Comparison of ENCODE assay signal across 9 mouse cellular contexts in the genomic region with DNA sequence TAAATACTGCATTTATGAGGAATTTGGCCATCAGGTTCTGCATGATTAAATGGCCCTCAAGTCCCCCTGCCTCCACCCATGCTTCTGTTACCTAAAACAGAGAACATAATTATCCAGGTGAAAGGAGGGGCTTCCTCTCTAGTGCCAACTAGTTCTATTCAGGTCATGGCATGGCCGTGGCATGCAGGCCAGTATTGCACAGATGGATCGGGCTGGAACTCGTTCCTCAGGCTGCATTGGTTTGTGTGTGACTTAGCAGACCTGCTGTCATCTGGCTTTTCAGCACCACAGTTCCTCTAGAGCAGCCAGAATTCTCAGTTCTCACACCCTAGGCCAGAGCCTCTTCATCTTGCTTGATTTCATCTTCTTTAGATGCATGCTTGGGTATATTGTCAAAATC.
DNase-seq lines count a peak whose midpoint lies in the region; ATAC-seq and TF ChIP-seq lines count a peak whose summit lies in the region.
"Had no signal": no experiment of that assay in that cellular context is flagged by ENCODE, and none has a peak within 500 bp of the region (broad histone marks: within the 10 kb centered on the region; RNA-seq: fewer than 3 reads in every experiment).

No protein-coding gene starts in this region.

- H3K9me3 ChIP-seq in kidney, postnatal 0 days (replicated peaks; ENCODE audit: low read length): no peaks in the 10 kb centered on the region
- H3K9me3 ChIP-seq in liver, postnatal 0 days (ENCODE audit: low read length): no peaks in the 10 kb centered on the region
- H3K9me3 ChIP-seq: embryonic facial prominence, embryonic 13.5 days had no signal

- TF ChIP-seq CTCF in kidney, postnatal 0 days (IDR thresholded peaks at IDR 0.05; ENCODE audit: low read depth): no peak
- TF ChIP-seq CTCF in cerebellum, adult 2 months (IDR thresholded peaks at IDR 0.05; ENCODE audit: borderline replicate concordance, insufficient read depth, low read depth, low read length): no peak
- TF ChIP-seq CTCF in liver, postnatal 0 days (IDR thresholded peaks at IDR 0.05; ENCODE audit: low read depth): no peak

- H3K27me3 ChIP-seq in kidney, postnatal 0 days (ENCODE audit: insufficient read depth, low read length): no peaks in the 10 kb centered on the region
- no peaks in the 10 kb centered on the region for H3K27me3 ChIP-seq in cerebellum, adult 2 months (ENCODE audit: control insufficient read depth, insufficient read depth, low read length)
- H3K27me3 ChIP-seq in liver, postnatal 0 days (ENCODE audit: insufficient read depth, low read length): no peaks in the 10 kb centered on the region
- H3K27me3 ChIP-seq: embryonic facial prominence, embryonic 13.5 days had no signal

- no peak for DNase-seq in kidney, postnatal 0 days (ENCODE audit: low spot score)
- DNase-seq in kidney, adult 9 months: no peak
- peak; percentile 38 for DNase-seq in cerebellum, adult 11 months
- peak; percentile 52 to 76 for DNase-seq in cerebellum, adult 2 months
- DNase-seq in kidney, postnatal 4 days: peak; percentile 28 to 37
- no peak for DNase-seq in left cerebral cortex, postnatal 14 days (ENCODE audit: low spot score in 2 of 2)
- DNase-seq in liver, postnatal 0 days: no peak
- DNase-seq: right cerebral cortex, adult 18-20 months had no signal

- peak; percentile 29; the same call in 1 of the 2 replicates for ATAC-seq in kidney, postnatal 0 days (replicated peaks; ENCODE audit: low FRiP score, low read depth)
- no peak for ATAC-seq in liver, postnatal 0 days

- H3K36me3 ChIP-seq in kidney, postnatal 0 days (ENCODE audit: insufficient read depth, low read length): no peaks in the 10 kb centered on the region
- H3K36me3 ChIP-seq in liver, postnatal 0 days (replicated peaks; ENCODE audit: insufficient read depth, low read length): no peaks in the 10 kb centered on the region
- H3K36me3 ChIP-seq: embryonic facial prominence, embryonic 13.5 days had no signal

- 0 out of 2 replicates have a peak overlapping the region, but pooled peaks have one; percentile 3 for H3K27ac ChIP-seq in kidney, postnatal 0 days
- H3K27ac ChIP-seq in cerebellum, adult 2 months (ENCODE audit: insufficient read depth, low read length): no peak overlapping the region; the same call in 1 of the 2 replicates
- no peak overlapping the region for H3K27ac ChIP-seq in liver, postnatal 0 days (ENCODE audit: low read depth)
- H3K27ac ChIP-seq: embryonic facial prominence, embryonic 13.5 days had no signal

- H3K4me3 ChIP-seq in kidney, postnatal 0 days (replicated peaks; ENCODE audit: low read depth, low read length): no peak overlapping the region
- no peak overlapping the region for H3K4me3 ChIP-seq in cerebellum, adult 2 months (replicated peaks; ENCODE audit: insufficient read depth, low read depth, low read length)
- H3K4me3 ChIP-seq in liver, postnatal 0 days (ENCODE audit: low read depth, low read length): no peak overlapping the region
- H3K4me3 ChIP-seq: embryonic facial prominence, embryonic 13.5 days had no signal

- 60% methylated on average over 3 of the region's 3 CpGs for whole genome bisulfite sequencing in kidney, postnatal 0 days
- WGBS in cerebellum, adult 2 months: 7% methylated on average over 3 of the region's 3 CpGs
- 85% methylated on average over 3 of the region's 3 CpGs for WGBS in liver, postnatal 0 days (ENCODE audit: insufficient replicate concordance)

- TF ChIP-seq POLR2A in cerebellum, adult 2 months (IDR thresholded peaks at IDR 0.05; ENCODE audit: borderline replicate concordance, insufficient read depth, low read length): no peak

- intact Hi-C loops in left cerebral cortex, postnatal 14 days (cut with DNase I): no loop called here

- no peak overlapping the region for H3K9ac ChIP-seq in kidney, postnatal 0 days (ENCODE audit: low read depth, low read length)
- H3K9ac ChIP-seq in liver, postnatal 0 days (replicated peaks): no peak overlapping the region
- H3K9ac ChIP-seq: embryonic facial prominence, embryonic 13.5 days had no signal

- H3K4me2 ChIP-seq in kidney, postnatal 0 days (ENCODE audit: low read length): no peak overlapping the region
- no peak overlapping the region for H3K4me2 ChIP-seq in liver, postnatal 0 days (ENCODE audit: low read depth, low read length)
- H3K4me2 ChIP-seq: embryonic facial prominence, embryonic 13.5 days had no signal

- peaks cover 4% of the 10 kb centered on the region; the same call in 1 of the 2 replicates for H3K4me1 ChIP-seq in kidney, postnatal 0 days (replicated peaks; ENCODE audit: insufficient read depth, low read length)
- peaks cover 16% of the 10 kb centered on the region for H3K4me1 ChIP-seq in cerebellum, adult 2 months (ENCODE audit: control insufficient read depth, insufficient read depth, low read length)
- H3K4me1 ChIP-seq in liver, postnatal 0 days (ENCODE audit: insufficient read depth): no peaks in the 10 kb centered on the region

- no peak for TF ChIP-seq EP300 in liver, postnatal 0 days (IDR thresholded peaks at IDR 0.05; ENCODE audit: low read depth)

Comparison
In these comparisons a context has a peak if more than half of its experiments do, and no peak if none do; other contexts are left out.
1. DNase-seq: peak in cerebellum, adult 11 months (single experiment), cerebellum, adult 2 months (2 of 2) and kidney, postnatal 4 days (2 of 2); none in kidney, postnatal 0 days (single experiment), kidney, adult 9 months (single experiment), left cerebral cortex, postnatal 14 days (0 of 2) and liver, postnatal 0 days (single experiment).